Mouse (Mus musculus): Measurements from ENCODE around the gene Sptlc2. TPM values are rescaled to one million over a fixed set of nuclear protein-coding genes. Genes with fewer than 3 reads are reported as not detected.
A peak's percentile ranks its signal among the peaks of the same experiment; 100 is the strongest.

The Sptlc2 gene
- total RNA-seq (2014; rRNA removed) (53.5 and 69.2 TPM in 2 replicates), polyA plus RNA-seq (2015; fragmentation: Nextera tagmentation; extraction: Ambion mirVana) (73.1 and 84.9 TPM in 2 replicates)

GRCm38 (mm10) chr12:87388122-87388774, at the start of gene Sptlc2:
Gene Sptlc2, minus strand, starts transcription at chr12:87388355.
- Histone ChIP-seq H3K4me1 (ENCODE audit: insufficient read depth) (peaks cover 8% of the 10 kb centered on the region; the same call in 1 of the 2 replicates), H3K36me3 (ENCODE audit: insufficient read depth) (no peaks in the 10 kb centered on the region), H3K4me3 (ENCODE audit: low read depth, low read length) (peak within 1 kb of the TSS; percentile 97), H3K9me3 (ENCODE audit: low read length) (no peaks in the 10 kb centered on the region), H3K27me3 (ENCODE audit: insufficient read depth, low read length) (no peaks in the 10 kb centered on the region), H3K4me2 (ENCODE audit: low read depth) (peak within 1 kb of the TSS; percentile 96), H3K27ac (ENCODE audit: low read depth, low read length) (peak within 1 kb of the TSS; percentile 82), H3K9ac (peak within 1 kb of the TSS; percentile 85)
- WGBS = 2% methylated on average over 45 of the region's 45 CpGs
- peak; percentile 99 for DNase-seq
- no peak for TF ChIP-seq CTCF (IDR thresholded peaks at IDR 0.05; ENCODE audit: low read depth)
- ATAC-seq = peak; percentile 99

DNA sequence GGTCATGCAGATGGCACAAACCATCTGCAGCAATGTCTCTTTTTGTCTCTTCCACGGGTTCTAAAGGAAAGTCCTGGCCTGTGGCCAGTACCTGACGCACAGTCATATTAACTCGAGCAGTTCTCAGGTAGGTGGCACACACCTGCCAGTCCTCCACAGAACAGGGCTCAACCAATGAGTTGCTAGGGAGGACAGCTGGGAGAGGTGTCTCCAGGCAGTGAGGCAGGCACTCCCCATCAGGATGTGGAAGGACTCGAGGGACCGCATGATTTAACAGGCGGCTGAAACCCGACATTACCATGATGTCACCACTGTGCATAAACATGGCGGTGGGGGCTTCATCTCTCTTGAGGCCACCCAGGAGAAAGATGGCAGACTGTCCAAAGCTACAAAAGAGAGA, 40.7 kb upstream of the Sptlc2 start:
- Histone ChIP-seq H3K27me3 (ENCODE audit: insufficient read depth, low read length) (no peaks in the 10 kb centered on the region), H3K36me3 (ENCODE audit: insufficient read depth) (peaks cover 69% of the 10 kb centered on the region), H3K27ac (ENCODE audit: low read depth, low read length) (no peak overlapping the region), H3K4me3 (ENCODE audit: low read depth, low read length) (no peak overlapping the region), H3K9ac (no peak overlapping the region), H3K4me1 (ENCODE audit: insufficient read depth) (no peaks in the 10 kb centered on the region), H3K4me2 (ENCODE audit: low read depth) (no peak overlapping the region), H3K9me3 (ENCODE audit: low read length) (no peaks in the 10 kb centered on the region)
- DNase-seq = no peak
- no peak for TF ChIP-seq CTCF (IDR thresholded peaks at IDR 0.05; ENCODE audit: low read depth)
- WGBS = 76% methylated on average over 8 of the region's 8 CpGs
- ATAC-seq = no peak

DNA sequence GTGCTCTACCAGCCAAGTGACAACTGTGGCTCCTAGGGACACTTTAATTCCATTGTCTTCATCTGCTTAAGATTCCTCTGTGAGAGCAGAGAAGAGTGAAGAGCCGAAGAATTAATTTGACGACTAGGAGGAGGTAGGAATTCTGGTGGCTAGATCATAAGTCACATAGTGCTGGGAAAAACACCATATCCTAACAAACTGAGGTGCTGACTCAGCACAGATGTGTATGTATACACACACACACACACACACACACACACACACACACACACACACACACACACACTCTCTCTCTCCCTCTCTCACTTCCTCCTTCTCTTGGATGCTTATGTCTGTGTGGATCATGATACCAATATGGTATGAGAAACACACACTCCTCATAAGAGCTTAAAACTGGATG, 40.1 kb upstream of the Sptlc2 start:
- no peaks in the 10 kb centered on the region for H3K27me3 ChIP-seq (ENCODE audit: insufficient read depth, low read length)
- DNase-seq (no peak), ATAC-seq (no peak)
- no peak overlapping the region for H3K4me2 ChIP-seq (ENCODE audit: low read depth)
- H3K9ac ChIP-seq = no peak overlapping the region
- no peak overlapping the region for H3K27ac ChIP-seq (ENCODE audit: low read depth, low read length)
- H3K9me3 ChIP-seq (ENCODE audit: low read length) = no peaks in the 10 kb centered on the region
- H3K36me3 ChIP-seq (ENCODE audit: insufficient read depth) = peaks cover 63% of the 10 kb centered on the region
- no peaks in the 10 kb centered on the region for H3K4me1 ChIP-seq (ENCODE audit: insufficient read depth)
- 87% methylated on average over 2 of the region's 2 CpGs for WGBS
- no peak overlapping the region for H3K4me3 ChIP-seq (ENCODE audit: low read depth, low read length)
- TF ChIP-seq CTCF (IDR thresholded peaks at IDR 0.05; ENCODE audit: low read depth) = no peak

GRCm38 (mm10) chr12:87426354-87427031, 38.3 kb upstream of the Sptlc2 start:
- H3K36me3 ChIP-seq (ENCODE audit: insufficient read depth) = peaks cover 49% of the 10 kb centered on the region
- no peak for ATAC-seq
- 90% methylated on average over 5 of the region's 5 CpGs for WGBS

DNA sequence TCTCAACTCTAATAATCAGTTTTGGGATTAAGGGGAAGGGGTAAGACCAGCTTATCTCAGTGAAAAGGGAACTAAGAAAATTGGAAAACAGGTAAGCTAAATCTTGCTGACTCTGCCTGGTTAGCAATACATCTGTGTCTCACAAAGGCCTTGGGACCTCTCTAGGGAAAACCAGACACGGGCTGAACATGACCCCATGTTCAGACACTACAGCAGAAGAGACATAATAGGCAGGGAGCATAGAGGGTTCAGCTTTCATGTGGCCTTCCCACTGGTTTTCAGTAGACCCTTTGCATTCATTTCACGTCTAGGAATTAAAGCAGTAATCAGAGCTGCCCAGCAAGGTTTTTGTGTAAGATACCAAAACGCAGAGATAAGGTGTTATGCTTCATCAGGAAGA, 36.4 kb upstream of the Sptlc2 start:
- peaks cover 31% of the 10 kb centered on the region for H3K36me3 ChIP-seq (ENCODE audit: insufficient read depth)
- H3K27ac ChIP-seq (ENCODE audit: low read depth, low read length) = no peak overlapping the region
- 31% methylated on average over 3 of the region's 3 CpGs for WGBS
- no peaks in the 10 kb centered on the region for H3K27me3 ChIP-seq (ENCODE audit: insufficient read depth, low read length)
- no peak overlapping the region for H3K9ac ChIP-seq
- ATAC-seq (no peak), DNase-seq (no peak)
- no peaks in the 10 kb centered on the region for H3K9me3 ChIP-seq (ENCODE audit: low read length)
- H3K4me1 ChIP-seq (ENCODE audit: insufficient read depth) = no peaks in the 10 kb centered on the region
- no peak for TF ChIP-seq CTCF (IDR thresholded peaks at IDR 0.05; ENCODE audit: low read depth)
- no peak overlapping the region for H3K4me2 ChIP-seq (ENCODE audit: low read depth)
- H3K4me3 ChIP-seq (ENCODE audit: low read depth, low read length) = no peak overlapping the region

More at GRCm38 (mm10) chr12:87426354-87427031, 38.3 kb upstream of the Sptlc2 start:
- H3K4me3 ChIP-seq (ENCODE audit: low read depth, low read length) = no peak overlapping the region
- no peaks in the 10 kb centered on the region for H3K9me3 ChIP-seq (ENCODE audit: low read length)
- no peak for DNase-seq
- H3K27me3 ChIP-seq (ENCODE audit: insufficient read depth, low read length) = no peaks in the 10 kb centered on the region
- no peaks in the 10 kb centered on the region for H3K4me1 ChIP-seq (ENCODE audit: insufficient read depth)
- no peak overlapping the region for H3K4me2 ChIP-seq (ENCODE audit: low read depth)
- no peak overlapping the region for H3K9ac ChIP-seq
- H3K27ac ChIP-seq (ENCODE audit: low read depth, low read length) = no peak overlapping the region
- no peak for TF ChIP-seq CTCF (IDR thresholded peaks at IDR 0.05; ENCODE audit: low read depth)

- Histone ChIP-seq H3K9me3 (ENCODE audit: low read length) (no peaks in the 10 kb centered on the region), H3K4me2 (ENCODE audit: low read depth) (no peak overlapping the region), H3K27ac (ENCODE audit: low read depth, low read length) (no peak overlapping the region), H3K9ac (no peak overlapping the region), H3K4me3 (ENCODE audit: low read depth, low read length) (no peak overlapping the region), H3K36me3 (ENCODE audit: insufficient read depth) (peaks cover 23% of the 10 kb centered on the region), H3K27me3 (ENCODE audit: insufficient read depth, low read length) (no peaks in the 10 kb centered on the region), H3K4me1 (ENCODE audit: insufficient read depth) (peaks cover 6% of the 10 kb centered on the region)
- no peak for TF ChIP-seq CTCF (IDR thresholded peaks at IDR 0.05; ENCODE audit: low read depth)
- ATAC-seq = no peak
- DNase-seq = no peak
- 7% methylated on average over 1 of the region's 1 CpGs for WGBS
Measured at GRCm38 (mm10) chr12:87423700-87424099, 35.5 kb upstream of the Sptlc2 start.
